Mouse (Mus musculus): ENCODE results near the gene Lpar6. TPM values are rescaled to one million over a fixed set of nuclear protein-coding genes. Genes with fewer than 3 reads are reported as not detected.
A peak's percentile ranks its signal among the peaks of the same experiment; 100 is the strongest.

Gene Lpar6
- total RNA-seq (2015; ENCODE audit: low replicate concordance) (2.9 and 4.3 TPM in 2 replicates), total RNA-seq (2017; ENCODE audit: low replicate concordance) (0.15 and 5.8 TPM in 2 replicates)

DNA sequence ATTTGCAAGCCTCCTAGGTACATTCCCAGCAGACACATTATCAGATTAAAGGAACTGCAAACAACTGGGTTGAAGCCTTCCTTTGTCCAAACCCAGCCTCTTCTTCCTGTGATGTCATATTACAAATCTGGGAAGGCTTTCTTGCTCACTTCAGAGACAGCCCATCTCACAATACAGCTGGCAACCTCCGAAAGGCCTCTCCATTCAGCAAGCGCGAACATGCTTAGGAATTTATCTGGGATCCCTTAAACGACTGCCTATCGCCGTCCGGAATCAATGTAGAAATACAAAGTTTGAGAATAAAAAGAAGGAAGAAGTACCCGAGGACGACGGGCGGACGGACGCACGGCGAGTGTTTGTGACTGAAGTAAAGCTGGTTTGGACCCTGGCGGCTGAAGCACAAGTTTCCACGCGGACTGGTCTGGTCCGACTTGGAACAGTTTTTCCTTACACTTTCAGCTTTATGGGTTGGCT, at the start of gene Lpar6:
Gene Lpar6, plus strand, starts transcription at position 48 of the 474 bp plus-strand sequence.
- ATAC-seq (replicated peaks; ENCODE audit: low FRiP score, poor library complexity, severe bottlenecking), result no peak

DNA sequence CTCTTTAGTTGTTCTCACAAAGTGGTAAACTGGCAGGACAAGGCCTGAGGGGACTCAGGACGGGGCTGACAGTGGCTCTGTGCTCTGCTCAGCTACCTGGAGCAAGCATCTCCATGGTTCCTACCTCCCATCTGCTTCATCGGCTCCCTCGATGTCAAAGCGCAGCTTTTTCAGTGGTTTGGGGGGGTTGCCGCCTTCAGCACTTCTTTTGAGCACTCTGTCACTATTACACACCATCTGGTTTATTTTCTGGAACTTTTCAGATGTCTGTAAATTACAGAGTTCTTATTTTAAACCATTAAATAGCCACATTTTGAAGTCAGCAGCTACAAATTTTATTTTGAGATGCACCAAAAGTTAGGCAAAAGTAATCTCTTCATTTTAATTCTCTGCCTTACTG, 38.6 kb upstream of the Lpar6 start:
- no peak for ATAC-seq (replicated peaks; ENCODE audit: low FRiP score, poor library complexity, severe bottlenecking)

DNA sequence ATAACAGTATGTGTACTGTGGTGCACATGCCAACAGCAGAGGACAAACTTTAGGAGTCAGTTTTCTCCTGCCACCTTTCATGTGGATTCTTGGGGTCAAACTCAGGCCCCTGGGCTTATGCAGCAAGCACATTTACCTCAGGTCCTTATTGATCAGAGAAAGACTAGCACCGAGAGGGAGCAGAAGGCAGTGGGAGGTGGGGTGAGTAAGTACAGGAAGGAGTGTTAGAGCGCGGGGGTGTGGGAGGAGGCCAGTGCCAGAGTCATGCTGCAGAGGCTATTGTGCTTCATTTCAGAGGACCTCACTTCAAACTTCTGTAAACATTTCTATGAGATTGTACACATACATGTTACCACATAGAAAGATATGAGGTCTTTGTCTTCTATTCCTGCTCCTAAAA, 36.2 kb upstream of the Lpar6 start:
- ATAC-seq (replicated peaks; ENCODE audit: low FRiP score, poor library complexity, severe bottlenecking), result no peak

GRCm38 (mm10) chr14:73204016-73204415, 33.7 kb upstream of the Lpar6 start:
- no peak for ATAC-seq (replicated peaks; ENCODE audit: low FRiP score, poor library complexity, severe bottlenecking)

GRCm38 (mm10) chr14:73209262-73209661, 28.4 kb upstream of the Lpar6 start:
- ATAC-seq (replicated peaks; ENCODE audit: low FRiP score, poor library complexity, severe bottlenecking), result no peak

GRCm38 (mm10) chr14:73210196-73210595, 27.5 kb upstream of the Lpar6 start:
- ATAC-seq (replicated peaks; ENCODE audit: low FRiP score, poor library complexity, severe bottlenecking), result no peak

GRCm38 (mm10) chr14:73211477-73211876, 26.2 kb upstream of the Lpar6 start:
- ATAC-seq (replicated peaks; ENCODE audit: low FRiP score, poor library complexity, severe bottlenecking), result no peak

DNA sequence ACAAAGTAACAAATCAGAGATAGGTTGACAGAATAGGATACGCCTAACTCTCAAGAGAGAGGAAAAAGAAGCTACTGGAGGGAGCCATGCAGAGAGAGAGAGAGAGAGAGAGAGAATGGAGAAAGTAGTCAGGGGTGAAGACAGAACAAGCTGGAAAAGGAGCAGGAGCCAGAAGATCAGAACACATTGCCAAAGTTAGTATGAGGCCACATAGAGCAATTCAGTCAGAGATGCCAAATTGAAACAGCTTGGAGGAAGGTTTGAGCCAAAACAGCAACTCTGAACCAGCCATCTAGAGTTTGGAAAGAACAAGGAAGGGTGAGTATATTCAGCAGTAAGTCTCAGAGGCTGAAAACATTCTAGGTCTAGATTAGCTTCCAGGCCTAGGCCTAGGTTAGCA, 20.6 kb upstream of the Lpar6 start:
- no peak for ATAC-seq (replicated peaks; ENCODE audit: low FRiP score, poor library complexity, severe bottlenecking)

DNA sequence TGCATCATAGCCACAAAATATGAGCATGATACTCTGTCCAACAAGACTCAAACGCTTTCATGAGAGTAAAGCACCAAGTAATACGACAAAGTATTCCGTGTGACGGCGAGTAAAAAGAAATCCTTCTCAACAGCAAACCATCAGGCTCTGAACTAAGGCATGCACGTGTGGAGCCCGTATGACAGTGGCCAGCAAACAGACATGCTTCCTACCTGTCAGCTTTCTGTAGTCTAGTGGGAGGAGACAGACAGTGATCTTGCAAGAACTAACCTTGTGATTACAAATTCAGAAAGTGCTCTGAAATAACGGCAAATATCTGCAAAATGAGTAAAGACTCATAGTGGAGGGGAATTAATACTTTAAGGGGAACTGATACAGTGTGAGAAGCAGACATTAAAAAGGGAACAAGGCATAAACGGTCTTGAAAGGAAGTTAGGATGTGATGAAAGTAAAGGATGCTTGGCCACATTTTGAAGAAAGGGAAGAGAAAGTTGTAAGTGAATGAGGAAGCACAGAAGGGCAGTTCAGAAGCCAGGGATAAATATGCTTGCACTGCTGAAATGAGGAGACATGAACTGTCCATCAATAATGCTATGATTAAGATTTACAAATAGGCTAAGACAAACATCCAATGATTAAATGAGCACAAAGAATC, 15.3 kb upstream of the Lpar6 start:
- ATAC-seq (replicated peaks; ENCODE audit: low FRiP score, poor library complexity, severe bottlenecking), result no peak

GRCm38 (mm10) chr14:73226346-73226745, 11.3 kb upstream of the Lpar6 start:
- ATAC-seq (replicated peaks; ENCODE audit: low FRiP score, poor library complexity, severe bottlenecking), result no peak

- no peak for ATAC-seq (replicated peaks; ENCODE audit: low FRiP score, poor library complexity, severe bottlenecking)
Measured at GRCm38 (mm10) chr14:73226849-73227248, 10.8 kb upstream of the Lpar6 start.

- ATAC-seq (replicated peaks; ENCODE audit: low FRiP score, poor library complexity, severe bottlenecking), result no peak
Measured at GRCm38 (mm10) chr14:73231286-73231982, 6.3 kb upstream of the Lpar6 start.

GRCm38 (mm10) chr14:73234468-73235031, 3.1 kb upstream of the Lpar6 start:
- ATAC-seq (replicated peaks; ENCODE audit: low FRiP score, poor library complexity, severe bottlenecking), result 0 out of 2 replicates have a peak, but pooled peaks have one; percentile 25

GRCm38 (mm10) chr14:73238498-73239250, 979 bp downstream of the Lpar6 start:
- no peak for ATAC-seq (replicated peaks; ENCODE audit: low FRiP score, poor library complexity, severe bottlenecking)

GRCm38 (mm10) chr14:73239291-73239690, 1.6 kb downstream of the Lpar6 start:
- no peak for ATAC-seq (replicated peaks; ENCODE audit: low FRiP score, poor library complexity, severe bottlenecking)

- ATAC-seq (replicated peaks; ENCODE audit: low FRiP score, poor library complexity, severe bottlenecking), result no peak
Measured at GRCm38 (mm10) chr14:73239857-73240256, 2.2 kb downstream of the Lpar6 start.

DNA sequence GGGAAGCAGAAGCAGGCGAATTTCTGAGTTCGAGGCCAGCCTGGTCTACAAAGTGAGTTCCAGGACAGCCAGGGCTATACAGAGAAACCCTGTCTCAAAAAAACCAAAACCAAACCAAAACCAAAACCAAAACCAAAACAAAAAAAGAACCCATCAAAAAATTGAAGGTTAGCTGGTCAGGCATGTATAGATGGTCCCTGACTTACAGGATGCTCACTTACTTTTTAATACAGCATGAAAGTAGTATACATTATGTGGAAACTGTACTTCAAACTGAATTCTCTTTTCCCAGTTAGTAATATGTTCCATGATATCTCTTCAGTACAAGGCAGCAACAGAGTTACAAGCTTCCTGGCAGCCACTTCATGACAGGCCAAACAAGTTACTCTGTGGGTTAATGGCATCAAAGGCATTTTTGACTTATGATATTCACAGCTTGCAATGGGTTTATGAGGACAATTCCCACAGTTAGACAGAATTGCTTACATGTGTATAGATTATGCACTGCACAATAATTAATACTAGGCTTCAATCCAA, 6.4 kb downstream of the Lpar6 start:
- ATAC-seq (replicated peaks; ENCODE audit: low FRiP score, poor library complexity, severe bottlenecking), result no peak

DNA sequence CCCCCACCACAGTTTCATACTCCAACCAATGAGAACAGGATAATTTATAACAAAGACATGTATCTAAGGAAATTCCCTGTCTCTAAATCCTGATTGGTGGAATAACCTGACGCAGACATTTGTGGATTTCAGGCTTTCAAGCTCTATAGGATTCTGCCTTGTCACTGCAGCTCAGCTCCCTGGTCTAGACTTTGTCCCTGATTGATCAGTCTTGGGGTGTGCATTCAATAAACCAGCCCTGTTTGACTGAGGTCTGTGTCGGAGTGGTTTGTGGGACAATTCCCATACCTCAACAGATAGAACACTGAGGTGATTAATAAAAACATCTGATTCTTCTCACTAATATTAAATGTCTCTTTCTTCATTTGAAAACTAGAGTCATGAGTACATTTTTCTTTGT, 12.4 kb downstream of the Lpar6 start:
- ATAC-seq (replicated peaks; ENCODE audit: low FRiP score, poor library complexity, severe bottlenecking), result no peak

GRCm38 (mm10) chr14:73252276-73252675, 14.6 kb downstream of the Lpar6 start:
- no peak for ATAC-seq (replicated peaks; ENCODE audit: low FRiP score, poor library complexity, severe bottlenecking)
